Comparison of ENCODE assay signal across 40 mouse cellular contexts in the genomic region with DNA sequence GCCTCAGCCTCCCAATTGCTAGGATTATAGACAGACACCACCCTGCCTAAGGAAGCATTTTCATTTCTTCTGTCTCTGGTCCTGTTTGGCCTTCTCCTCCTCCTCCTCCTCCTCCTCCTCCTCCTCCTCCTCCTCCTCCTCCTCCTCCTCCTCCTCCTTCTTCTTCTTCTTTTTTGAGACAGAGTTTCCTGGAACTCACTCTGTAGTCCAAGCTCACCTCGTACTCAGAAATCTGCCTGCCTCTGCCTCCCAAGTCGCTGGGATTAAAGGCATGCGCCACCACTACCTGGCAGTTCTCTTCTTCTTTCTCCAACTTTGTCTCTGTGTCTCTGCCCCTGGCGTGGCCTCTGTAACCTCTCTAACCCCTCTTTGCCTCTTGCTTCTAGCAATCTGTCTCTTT. TPM values are rescaled to one million over a fixed set of nuclear protein-coding genes. Genes with fewer than 3 reads are reported as not detected.
"Had no signal": no experiment of that assay in that cellular context is flagged by ENCODE, and none has a peak within 500 bp of the region (broad histone marks: within the 10 kb centered on the region; RNA-seq: fewer than 3 reads in every experiment).

A gene (plus strand): TSS at position 301 of the 400 bp plus-strand sequence.

- H3K9ac ChIP-seq: heart, embryonic 12.5 days; heart, embryonic 13.5 days; heart, embryonic 15.5 days; hindbrain, embryonic 12.5 days; hindbrain, embryonic 13.5 days; hindbrain, embryonic 14.5 days; hindbrain, embryonic 15.5 days; intestine, embryonic 15.5 days; kidney, embryonic 15.5 days had no signal

- H3K27ac ChIP-seq: heart, embryonic 10.5 days; heart, embryonic 13.5 days; heart, embryonic 15.5 days; hindbrain, embryonic 10.5 days; hindbrain, embryonic 12.5 days; hindbrain, embryonic 13.5 days; hindbrain, embryonic 14.5 days; hindbrain, embryonic 15.5 days; hindbrain, postnatal 0 days; intestine, embryonic 15.5 days; kidney, embryonic 15.5 days; kidney, postnatal 0 days; layer of hippocampus, adult 2 months had no signal

- ATAC-seq: hindbrain, embryonic 16.5 days; hindbrain, postnatal 0 days; inflammation-experienced regulatory T-cells, adult 6 months; intestine, embryonic 15.5 days; intestine, embryonic 16.5 days; intestine, postnatal 0 days had no signal

- H3K4me3 ChIP-seq: heart, embryonic 10.5 days; heart, embryonic 12.5 days; heart, embryonic 13.5 days; heart, embryonic 15.5 days; hindbrain, embryonic 10.5 days; hindbrain, embryonic 12.5 days; hindbrain, embryonic 13.5 days; hindbrain, embryonic 15.5 days; intestine, embryonic 15.5 days; kidney, embryonic 15.5 days; layer of hippocampus, adult 2 months had no signal

- H3K27me3 ChIP-seq: heart, embryonic 12.5 days; heart, embryonic 13.5 days; heart, embryonic 15.5 days; hindbrain, embryonic 12.5 days; hindbrain, embryonic 13.5 days; hindbrain, embryonic 15.5 days; intestine, embryonic 15.5 days; kidney, embryonic 15.5 days had no signal

- H3K9me3 ChIP-seq: heart, embryonic 10.5 days; heart, embryonic 12.5 days; heart, embryonic 13.5 days; heart, embryonic 15.5 days; hindbrain, embryonic 10.5 days; hindbrain, embryonic 12.5 days; hindbrain, embryonic 13.5 days; hindbrain, embryonic 15.5 days; intestine, embryonic 15.5 days; kidney, embryonic 15.5 days had no signal

- DNase-seq: heart, postnatal 10 days; heart, postnatal 14 days; heart, postnatal 36 days; heart, postnatal 4 days; kidney, adult 11 months; kidney, adult 18-20 months; kidney, adult 2 months; kidney, adult 8-10 months; kidney, adult 9 months; kidney, postnatal 10 days; kidney, postnatal 14 days; kidney, postnatal 25 days; kidney, postnatal 36 days; kidney, postnatal 4 days; layer of hippocampus, adult 9-11 months; layer of hippocampus, postnatal 36 days had no signal

- H3K4me2 ChIP-seq: heart, embryonic 11.5 days; heart, embryonic 12.5 days; heart, embryonic 13.5 days; heart, embryonic 15.5 days; hindbrain, embryonic 12.5 days; hindbrain, embryonic 13.5 days; hindbrain, embryonic 14.5 days; hindbrain, embryonic 15.5 days; intestine, embryonic 15.5 days; kidney, embryonic 15.5 days had no signal

- H3K36me3 ChIP-seq: heart, embryonic 10.5 days; heart, embryonic 12.5 days; heart, embryonic 13.5 days; heart, embryonic 15.5 days; hindbrain, embryonic 10.5 days; hindbrain, embryonic 12.5 days; hindbrain, embryonic 13.5 days; hindbrain, embryonic 15.5 days; intestine, embryonic 15.5 days; kidney, embryonic 15.5 days had no signal

RNA-seq across cellular contexts. Expression of the gene that starts here (rescaled TPM):
- polyA plus RNA-seq: heart, embryonic 10.5 days; heart, embryonic 11.5 days; heart, embryonic 12.5 days; heart, embryonic 13.5 days; heart, embryonic 14.5 days; heart, embryonic 15.5 days; heart, embryonic 16.5 days; heart, postnatal 0 days; hindbrain, embryonic 10.5 days; hindbrain, embryonic 11.5 days; hindbrain, embryonic 12.5 days; hindbrain, embryonic 13.5 days; hindbrain, embryonic 15.5 days; hindbrain, embryonic 16.5 days; hindbrain, postnatal 0 days; inflammation-experienced regulatory T-cells, adult 6 months; intestine, embryonic 15.5 days; intestine, embryonic 16.5 days; intestine, postnatal 0 days; kidney, embryonic 16.5 days; kidney, postnatal 0 days had no signal
